Mouse (Mus musculus) CH12.LX (cell line): ENCODE results near the gene Adra1b.

Experiments used
- CTCF ChIP-seq, 2 experiments: IDR thresholded peaks in 1 of 2; conservative IDR thresholded peaks in 1 of 2; 2 replicates each; pipeline ENCODE4 v1.5.1; 2011 to 2012; ENCODE audit warnings: low read depth in 2 of 2, low read length in 2 of 2, improper control_type of control experiment in 1 of 2, inconsistent platforms in 1 of 2, mild to moderate bottlenecking in 1 of 2, moderate library complexity in 1 of 2
- ELF1 ChIP-seq: IDR thresholded peaks from 2 replicates; pipeline ENCODE4 v1.6.1; 2014; ENCODE audit warnings: low read depth, mild to moderate bottlenecking, inconsistent platforms, low read length, improper control_type of control experiment
- SMC3 ChIP-seq: IDR thresholded peaks from 2 replicates; pipeline ENCODE4 v1.6.1; 2011; ENCODE audit warnings: low read depth, low read length, improper control_type of control experiment

DNA sequence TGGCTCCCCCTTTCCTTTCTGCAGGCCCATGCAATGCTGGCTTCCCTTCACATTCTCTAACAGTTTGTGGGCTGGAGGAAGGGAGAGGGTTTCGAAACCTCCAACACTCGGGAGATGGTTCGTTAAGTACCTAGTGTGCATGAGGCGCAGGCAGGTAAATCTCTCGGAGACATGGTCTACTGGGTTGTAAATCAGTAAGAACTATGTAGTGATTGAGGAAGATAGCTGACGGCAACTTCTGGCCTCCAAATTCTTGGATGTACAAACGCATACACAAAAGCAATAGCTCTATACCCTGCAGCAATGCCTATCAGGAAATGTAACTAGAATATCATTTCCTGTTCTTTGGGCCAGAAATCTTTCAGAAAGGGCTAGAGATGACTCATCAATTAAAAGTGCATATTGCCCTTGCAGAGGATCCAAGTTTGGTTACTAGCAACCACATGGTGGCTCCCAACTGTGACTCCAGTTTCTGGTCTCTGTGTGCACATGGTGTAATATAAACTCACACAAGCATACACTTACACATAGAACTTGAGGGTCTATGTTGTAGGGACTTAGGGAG, 172.2 kb downstream of the Adra1b start:
- TF ChIP-seq SMC3 (no peak), CTCF (conservative IDR thresholded peaks at IDR 0.05 in 1 of 2, IDR thresholded peaks at IDR 0.05 in 1 of 2; ENCODE audit: low read depth in 2 of 2, low read length in 2 of 2) (no peak), ELF1 (no peak)
